Mouse (Mus musculus) CD4-positive naive resting alpha-beta T cell, adult 76 days (primary cell): ENCODE measurements around the gene Itga4. TPM values are rescaled to one million over a fixed set of nuclear protein-coding genes. Genes with fewer than 3 reads are reported as not detected.

Experiments used
- total RNA-seq: library from RNA; stranded (reverse); gene quantifications from one replicate; pipeline ENCODE4 v1.2.4, GENCODE M21; 2023

Itga4 gene
- 179 TPM for total RNA-seq

DNA sequence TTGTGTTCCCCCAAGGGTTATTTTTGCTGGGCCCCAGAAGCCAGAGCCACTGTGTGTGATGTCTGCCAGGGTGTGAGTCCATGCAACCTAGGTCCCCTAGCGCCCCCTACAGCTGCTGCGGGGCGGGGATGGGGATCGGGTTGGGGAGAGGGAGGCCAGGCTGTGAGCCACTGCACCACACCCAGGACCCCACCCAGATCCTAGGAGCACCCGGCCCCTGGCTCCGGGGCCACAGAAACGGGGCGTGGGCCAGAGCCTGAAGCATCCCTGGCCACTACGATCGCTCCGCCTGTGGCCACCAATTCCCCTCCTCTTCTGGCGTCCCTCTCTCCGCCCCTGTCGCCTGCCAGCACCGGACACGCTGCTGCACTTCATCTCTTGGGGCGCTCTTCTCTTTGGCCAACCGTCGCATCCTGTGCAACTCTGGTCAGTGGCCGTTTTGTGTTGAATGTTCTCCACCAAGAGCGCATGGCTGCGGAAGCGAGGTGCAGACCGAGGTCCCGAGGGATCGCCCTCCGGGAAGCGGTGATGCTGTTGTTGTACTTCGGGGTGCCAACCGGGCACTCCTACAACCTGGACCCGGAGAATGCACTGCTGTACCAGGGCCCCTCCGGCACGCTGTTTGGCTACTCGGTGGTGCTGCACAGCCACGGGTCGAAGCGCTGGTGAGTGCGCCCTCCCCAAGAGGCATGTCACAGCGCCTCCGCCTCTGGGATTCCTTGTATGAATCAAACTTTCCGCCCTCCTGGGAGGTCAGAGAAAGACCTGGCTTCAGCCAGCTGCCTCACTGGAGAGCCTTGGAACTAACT is at the start of gene Itga4:
Gene Itga4, plus strand, starts transcription at position 235 of the 809 bp plus-strand sequence.

Other genes with a start within 250 kb of the Itga4 start
- not detected for gene Neurod1, start 201.3 kb downstream of the Itga4 start, total RNA-seq
- 2.3 TPM for gene Cerkl, start 201.4 kb downstream of the Itga4 start, total RNA-seq